Mouse (Mus musculus) midbrain, embryonic 13.5 days (tissue): ENCODE results near the gene Nhsl2. TPM values are rescaled to one million over a fixed set of nuclear protein-coding genes. Genes with fewer than 3 reads are reported as not detected.

Experiments
- ATAC-seq: fragments of 200-750 bp; cut with Nextera tagmentation; 2 replicates; pipeline ENCODE4 v1.8.0; 2017; ENCODE audit warnings: mild to moderate bottlenecking, moderate TSS enrichment, moderate library complexity
- H3K27ac ChIP-seq: fragments of 300-500 bp; sonication (generic); 2 replicates; pipeline ENCODE4 v1.5.1; 2015; ENCODE audit warnings: inconsistent platforms, mild to moderate bottlenecking, moderate library complexity
- H3K27me3 ChIP-seq: fragments of 300-500 bp; sonication (generic); 2 replicates; pipeline ENCODE4 v1.6.1; 2015; ENCODE audit warnings: mild to moderate bottlenecking, inconsistent platforms
- H3K36me3 ChIP-seq: fragments of 300-500 bp; sonication (generic); 2 replicates; pipeline ENCODE4 v1.6.1; 2015; ENCODE audit warnings: mild to moderate bottlenecking, inconsistent platforms
- H3K4me1 ChIP-seq: fragments of 300-500 bp; sonication (generic); replicated peaks from 2 replicates; pipeline ENCODE4 v1.6.1; 2015; ENCODE audit warnings: inconsistent platforms
- H3K4me2 ChIP-seq: fragments of 300-500 bp; sonication (generic); replicated peaks from 2 replicates; pipeline ENCODE4 v1.6.1; 2015; ENCODE audit warnings: moderate library complexity, mild to moderate bottlenecking, inconsistent platforms
- H3K4me3 ChIP-seq: fragments of 300-500 bp; sonication (generic); replicated peaks from 2 replicates; pipeline ENCODE4 v1.5.1; 2015; ENCODE audit warnings: mild to moderate bottlenecking, inconsistent platforms
- H3K9ac ChIP-seq: fragments of 300-500 bp; sonication (generic); replicated peaks from 2 replicates; pipeline ENCODE4 v1.6.1; 2015; ENCODE audit warnings: mild to moderate bottlenecking, inconsistent platforms
- H3K9me3 ChIP-seq: fragments of 300-500 bp; sonication (generic); 2 replicates; pipeline ENCODE4 v1.6.1; 2016; ENCODE audit warnings: mild to moderate bottlenecking, inconsistent platforms
- WGBS: fragments of 180-500 bp; shearing (Covaris S2); methylation state at CpG from one replicate; pipeline ENCODE4 v1.1.7; 2015; 5-methylcytosine and 5-hydroxymethylcytosine counted together
- microRNA-seq: library from miRNA; unstranded; fragments of <30 nt; microRNA quantifications from one replicate; pipeline ENCODE4, GENCODE M21; 2016
- polyA plus RNA-seq: library from polyadenylated mRNA; unstranded; fragments of >200 nt; fragmentation: Nextera tagmentation; extraction: Ambion mirVana; gene quantifications from 2 replicates; pipeline ENCODE4 v1.2.1, GENCODE M21; 2015

Nhsl2 gene
- polyA plus RNA-seq, 1 experiment from 2014 or later = 7.3 TPM

DNA sequence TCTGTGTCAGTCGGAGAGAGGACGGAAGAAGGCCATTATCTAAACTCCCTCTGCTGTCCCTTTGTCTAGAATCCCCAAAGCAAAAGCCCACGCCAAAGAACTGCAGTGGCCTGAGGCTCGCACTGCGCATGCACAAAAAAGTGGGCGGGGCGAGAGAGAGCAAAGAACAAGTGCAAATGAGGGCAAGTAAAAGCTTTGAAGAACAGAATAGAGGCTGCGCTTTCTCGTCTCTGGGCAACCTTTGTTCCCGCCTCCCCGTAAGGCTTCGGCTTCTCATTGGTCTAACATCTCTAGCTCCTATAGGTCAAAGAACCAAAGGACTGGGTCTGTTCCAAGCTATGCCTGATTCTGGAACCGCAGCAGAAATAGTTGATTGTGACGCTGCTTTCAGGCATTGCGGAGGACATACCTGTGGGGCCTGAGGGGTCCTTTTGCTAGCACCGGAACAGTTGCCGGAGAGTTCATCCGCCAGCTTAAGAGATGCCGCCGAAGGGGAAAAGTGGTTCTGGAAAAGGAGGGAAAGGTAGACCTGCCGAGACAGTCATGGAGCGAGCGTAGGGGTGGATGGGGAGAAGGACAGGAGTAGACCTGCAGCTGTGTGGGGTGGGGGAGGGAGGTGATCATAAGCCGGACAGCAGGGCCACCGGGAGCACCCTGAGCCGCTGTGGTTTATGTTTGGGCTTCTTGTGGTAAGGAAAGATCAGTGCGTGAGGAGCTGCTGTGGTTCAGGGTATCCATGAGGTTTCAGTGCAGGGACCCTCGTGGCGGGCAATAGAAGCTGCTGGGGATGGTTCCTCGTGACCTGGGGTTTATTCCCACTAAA, 270.1 kb downstream of the Nhsl2 start, which contains the start of gene Pin4:
Pin4 (plus strand) TSS at position 406 of the 823 bp plus-strand sequence.
- H3K36me3 ChIP-seq = peaks cover 13% of the 10 kb centered on the region
- peaks cover 11% of the 10 kb centered on the region; the same call in 1 of the 2 replicates for H3K4me1 ChIP-seq
- H3K27ac ChIP-seq = peak within 1 kb of the TSS; percentile 79
- ATAC-seq = peak; percentile 99
- H3K4me2 ChIP-seq = peak within 1 kb of the TSS; percentile 66
- peak within 1 kb of the TSS; percentile 70 for H3K9ac ChIP-seq
- H3K4me3 ChIP-seq = peak within 1 kb of the TSS; percentile 65
- WGBS = 21% methylated on average over 30 of the region's 30 CpGs
- no peaks in the 10 kb centered on the region for H3K9me3 ChIP-seq
- H3K27me3 ChIP-seq = no peaks in the 10 kb centered on the region; the same call in 1 of the 2 replicates

DNA sequence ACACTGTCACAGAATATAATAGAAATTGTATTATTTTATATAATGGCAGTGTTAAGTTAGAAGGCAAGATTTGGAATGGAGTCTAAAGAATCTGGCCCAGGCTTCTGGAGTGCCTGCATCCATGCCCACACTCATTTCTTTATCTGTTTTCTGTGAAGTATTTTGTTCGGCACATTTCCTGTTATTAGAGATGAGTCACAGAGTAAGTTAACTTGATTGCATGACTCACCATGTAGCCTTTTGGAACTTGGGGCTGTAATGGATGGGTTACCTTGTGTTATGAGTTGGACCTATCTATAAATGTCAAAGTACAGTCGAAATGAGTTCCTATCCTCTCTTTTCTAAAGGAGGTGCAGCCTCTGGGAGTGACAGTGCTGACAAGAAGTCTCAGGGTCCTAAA, 272.1 kb downstream of the Nhsl2 start:
- Histone ChIP-seq H3K9me3 (no peaks in the 10 kb centered on the region), H3K36me3 (peaks cover 30% of the 10 kb centered on the region), H3K9ac (no peak overlapping the region), H3K4me3 (no peak overlapping the region), H3K4me1 (peaks cover 11% of the 10 kb centered on the region; the same call in 1 of the 2 replicates), H3K27ac (no peak overlapping the region), H3K27me3 (no peaks in the 10 kb centered on the region; the same call in 1 of the 2 replicates), H3K4me2 (no peak overlapping the region)
- 89% methylated on average over 2 of the region's 2 CpGs for WGBS
- ATAC-seq = no peak

GRCm38 (mm10) chrX:102141157-102141556, 292.0 kb downstream of the Nhsl2 start:
- Histone ChIP-seq H3K4me2 (no peak overlapping the region), H3K4me1 (no peaks in the 10 kb centered on the region), H3K9ac (no peak overlapping the region)

More at GRCm38 (mm10) chrX:102141157-102141556, 292.0 kb downstream of the Nhsl2 start:
- H3K27ac ChIP-seq = no peak overlapping the region
- no peak for ATAC-seq
- H3K36me3 ChIP-seq = peaks cover 7% of the 10 kb centered on the region; the same call in 1 of the 2 replicates
- H3K27me3 ChIP-seq = no peaks in the 10 kb centered on the region; the same call in 1 of the 2 replicates
- WGBS = 100% methylated on average over 1 of the region's 1 CpGs
- no peaks in the 10 kb centered on the region for H3K9me3 ChIP-seq
- H3K4me3 ChIP-seq = no peak overlapping the region

Small RNAs within 50 kb of the gene (microRNA-seq; reads per million reads assigned to microRNA genes)
- not detected for gene Gm27843

Other genes starting within 250 kb of the Nhsl2 start
- gene Ogt, start 209.3 kb upstream of the Nhsl2 start, polyA plus RNA-seq = 215 and 233 TPM in 2 replicates
- 0.17 and 0.22 TPM in 2 replicates for gene Cxcr3, start 115.1 kb upstream of the Nhsl2 start, polyA plus RNA-seq
- gene Gm4779, start 55.0 kb upstream of the Nhsl2 start, polyA plus RNA-seq = 0.08 TPM in 1 of 2 replicates, not detected in the other
- not detected in 2 replicates for gene 8030474K03Rik, start 54.7 kb upstream of the Nhsl2 start, polyA plus RNA-seq
- 8.0 and 10.9 TPM in 2 replicates for gene Rtl5, start 221.9 kb downstream of the Nhsl2 start, polyA plus RNA-seq